Mouse (Mus musculus): ENCODE data around the gene 2510009E07Rik. TPM values are rescaled to one million over a fixed set of nuclear protein-coding genes. Genes with fewer than 3 reads are reported as not detected.

Gene 2510009E07Rik
- not detected in 2 replicates for total RNA-seq (2012; rRNA removed)
- total RNA-seq (2014; rRNA removed) = not detected in 2 replicates
- not detected in 2 replicates for polyA plus RNA-seq (2012; ENCODE audit: insufficient read length, low read depth)

- DNase-seq (ENCODE audit: extremely low read depth) = no peak
- Histone ChIP-seq H3K27me3 (replicated peaks) (no peaks in the 10 kb centered on the region), H3K36me3 (replicated peaks in 1 of 2; ENCODE audit: control insufficient read depth in 1 of 2, insufficient read depth in 1 of 2, low read length in 1 of 2) (no peaks in the 10 kb centered on the region), H3K4me1 (ENCODE audit: control insufficient read depth in 1 of 2, insufficient read depth in 2 of 2) (peaks cover 4 to 12% of the 10 kb centered on the region in 2 experiments; a peak in 2 of 4 replicates), H3K4me2 (ENCODE audit: insufficient read depth, low read depth, poor library complexity, severe bottlenecking) (no peak within 1 kb of the TSS), H3K9me3 (replicated peaks; ENCODE audit: low read length) (peaks cover 11% of the 10 kb centered on the region), H3K9ac (ENCODE audit: insufficient read depth, low read depth) (no peak within 1 kb of the TSS), H3K4me3 (replicated peaks in 1 of 3; ENCODE audit: low read depth in 2 of 3, low read length in 2 of 3, poor library complexity in 1 of 3) (peak within 1 kb of the TSS in 1 of 3 experiments; percentile 2), H3K27ac (ENCODE audit: insufficient read depth, low read depth) (no peak within 1 kb of the TSS), H3K79me2 (replicated peaks; ENCODE audit: control insufficient read depth, extremely low read depth, insufficient read depth, poor library complexity, severe bottlenecking) (no peaks in the 10 kb centered on the region)
- TF ChIP-seq CHD2 (IDR thresholded peaks at IDR 0.05; ENCODE audit: low read length) = no peak
- TF ChIP-seq UBTF (IDR thresholded peaks at IDR 0.05; ENCODE audit: low read depth, low read length) = no peak
- TF ChIP-seq TBP (conservative IDR thresholded peaks at IDR 0.05; ENCODE audit: low read depth, low read length) = no peak
- TF ChIP-seq MAX (IDR thresholded peaks at IDR 0.05; ENCODE audit: low read length) = no peak
- TF ChIP-seq POLR2AphosphoS2 (IDR thresholded peaks at IDR 0.05; ENCODE audit: low read depth, low read length) = no peak
- no peak for TF ChIP-seq JUND (conservative IDR thresholded peaks at IDR 0.05; ENCODE audit: low read depth, low read length)
- TF ChIP-seq SIN3A (IDR thresholded peaks at IDR 0.05; ENCODE audit: low read length) = no peak
- no peak for TF ChIP-seq CHD1 (IDR thresholded peaks at IDR 0.05; ENCODE audit: low read depth, low read length)
- TF ChIP-seq NELFE (IDR thresholded peaks at IDR 0.05; ENCODE audit: low read depth, low read length) = no peak
- no peak for TF ChIP-seq MYC (IDR thresholded peaks at IDR 0.05; ENCODE audit: low read depth, low read length)
- TF ChIP-seq RAD21 (IDR thresholded peaks at IDR 0.05; ENCODE audit: low read depth, low read length) = no peak
- dilution Hi-C loops (cut with MboI; ENCODE audit: extremely low pct_ligation_motif_present, extremely low pct_unique_long_range_greater_than_20kb, low sequenced_read_pairs) = no loop called here
- in situ Hi-C loops (cut with MboI; ENCODE audit: low pct_ligation_motif_present, low pct_unique_long_range_greater_than_20kb, low sequenced_read_pairs) = no loop called here
These were observed at the start of gene 2510009E07Rik for GRCm38 (mm10) chr16:21694463-21695241. TSS of gene 2510009E07Rik (minus strand) at chr16:21694665.

- no peaks in the 10 kb centered on the region for H3K27me3 ChIP-seq (replicated peaks)
- H3K36me3 ChIP-seq (replicated peaks in 1 of 2; ENCODE audit: control insufficient read depth in 1 of 2, insufficient read depth in 1 of 2, low read length in 1 of 2) = no peaks in the 10 kb centered on the region
- no peaks in the 10 kb centered on the region for H3K9me3 ChIP-seq (replicated peaks; ENCODE audit: low read length)
- no peak overlapping the region for H3K9ac ChIP-seq (ENCODE audit: insufficient read depth, low read depth)
- H3K4me3 ChIP-seq (replicated peaks in 1 of 3; ENCODE audit: low read depth in 2 of 3, low read length in 2 of 3, poor library complexity in 1 of 3) = no peak overlapping the region
- TF ChIP-seq PAX5 (IDR thresholded peaks at IDR 0.05; ENCODE audit: low read length) (no peak), KAT2A (IDR thresholded peaks at IDR 0.05; ENCODE audit: insufficient replicate concordance, low read length) (no peak), POLR2A (IDR thresholded peaks at IDR 0.05; ENCODE audit: low read depth, low read length) (no peak), MYC (IDR thresholded peaks at IDR 0.05; ENCODE audit: low read depth, low read length) (no peak), ELF1 (IDR thresholded peaks at IDR 0.05; ENCODE audit: low read depth, low read length) (no peak), MXI1 (IDR thresholded peaks at IDR 0.05; ENCODE audit: low read depth, low read length) (no peak), NELFE (IDR thresholded peaks at IDR 0.05; ENCODE audit: low read depth, low read length) (no peak), E2F4 (IDR thresholded peaks at IDR 0.05; ENCODE audit: insufficient replicate concordance, low read depth, low read length) (no peak), CTCF (conservative IDR thresholded peaks at IDR 0.05 in 1 of 2, IDR thresholded peaks at IDR 0.05 in 1 of 2; ENCODE audit: low read depth in 2 of 2, low read length in 2 of 2) (no peak), UBTF (IDR thresholded peaks at IDR 0.05; ENCODE audit: low read depth, low read length) (no peak), SIN3A (IDR thresholded peaks at IDR 0.05; ENCODE audit: low read length) (no peak), NRF1 (IDR thresholded peaks at IDR 0.05; ENCODE audit: low read depth, low read length) (no peak), TBP (conservative IDR thresholded peaks at IDR 0.05; ENCODE audit: low read depth, low read length) (no peak), RAD21 (IDR thresholded peaks at IDR 0.05; ENCODE audit: low read depth, low read length) (no peak)
- no peak overlapping the region for H3K27ac ChIP-seq (ENCODE audit: insufficient read depth, low read depth)
- H3K79me2 ChIP-seq (replicated peaks; ENCODE audit: control insufficient read depth, extremely low read depth, insufficient read depth, poor library complexity, severe bottlenecking) = no peaks in the 10 kb centered on the region
- in situ Hi-C loops (cut with MboI; ENCODE audit: low pct_ligation_motif_present, low pct_unique_long_range_greater_than_20kb, low sequenced_read_pairs) (no loop called here), dilution Hi-C loops (cut with MboI; ENCODE audit: extremely low pct_ligation_motif_present, extremely low pct_unique_long_range_greater_than_20kb, low sequenced_read_pairs) (no loop called here)
- DNase-seq (ENCODE audit: extremely low read depth) = no peak
- H3K4me2 ChIP-seq (ENCODE audit: insufficient read depth, low read depth, poor library complexity, severe bottlenecking) = no peak overlapping the region
- no peaks in the 10 kb centered on the region for H3K4me1 ChIP-seq (ENCODE audit: control insufficient read depth in 1 of 2, insufficient read depth in 2 of 2)
These were observed 48.9 kb upstream of the 2510009E07Rik start for GRCm38 (mm10) chr16:21743401-21743800.
